Mouse (Mus musculus) 416B (cell line): Measurements from ENCODE around the gene Fcho2.

Experiments used
- DNase-seq: peaks from one replicate; pipeline ENCODE4 v3.0.0; 2011; ENCODE audit warnings: low read depth

Fcho2 gene

GRCm38 (mm10) chr13:98679631-98680041 lies 135.6 kb downstream of the Fcho2 start:
- DNase-seq, result no peak

- DNase-seq, result no peak
These were observed 136.0 kb downstream of the Fcho2 start for GRCm38 (mm10) chr13:98679230-98679629.

- DNase-seq, result no peak
These were observed 141.3 kb downstream of the Fcho2 start for GRCm38 (mm10) chr13:98673922-98674321.
